Mouse (Mus musculus) splenic B cell, adult 2 months (primary cell): Measurements from ENCODE around the gene Vmo1.
"Not testable (repeated sequence)": the region's sequence is repeated elsewhere in the genome, so short reads cannot be mapped to it uniquely, and the experiment has no call there.

ENCODE experiments used
- DNase-seq: peaks from one replicate; pipeline ENCODE4 v3.0.0-alpha.2; 2011; ENCODE audit warnings: low read depth, low spot score
- H3K27me3 ChIP-seq: 2 replicates; pipeline ENCODE4 v1.6.1; 2012; ENCODE audit warnings: mild to moderate bottlenecking, low read length, moderate library complexity, mixed read lengths; ENCODE audit not compliant: control insufficient read depth, poor library complexity, insufficient read depth, severe bottlenecking
- H3K36me3 ChIP-seq: 2 replicates; pipeline ENCODE4 v1.6.1; 2012; ENCODE audit warnings: mild to moderate bottlenecking, low read length, moderate library complexity, mixed read lengths; ENCODE audit not compliant: control insufficient read depth, poor library complexity, insufficient read depth, severe bottlenecking

Vmo1 gene

GRCm38 (mm10) chr11:70514288-70514687, at the start of gene Vmo1:
Gene Vmo1 (minus strand): TSS chr11:70514616.
- no peak for DNase-seq
- no peaks in the 10 kb centered on the region for H3K36me3 ChIP-seq
- no peaks in the 10 kb centered on the region for H3K27me3 ChIP-seq

- Histone ChIP-seq H3K27me3 (no peaks in the 10 kb centered on the region), H3K36me3 (no peaks in the 10 kb centered on the region)
- DNase-seq: peak; percentile 38
These were observed 49.3 kb upstream of the Vmo1 start for GRCm38 (mm10) chr11:70563470-70564275.

DNA sequence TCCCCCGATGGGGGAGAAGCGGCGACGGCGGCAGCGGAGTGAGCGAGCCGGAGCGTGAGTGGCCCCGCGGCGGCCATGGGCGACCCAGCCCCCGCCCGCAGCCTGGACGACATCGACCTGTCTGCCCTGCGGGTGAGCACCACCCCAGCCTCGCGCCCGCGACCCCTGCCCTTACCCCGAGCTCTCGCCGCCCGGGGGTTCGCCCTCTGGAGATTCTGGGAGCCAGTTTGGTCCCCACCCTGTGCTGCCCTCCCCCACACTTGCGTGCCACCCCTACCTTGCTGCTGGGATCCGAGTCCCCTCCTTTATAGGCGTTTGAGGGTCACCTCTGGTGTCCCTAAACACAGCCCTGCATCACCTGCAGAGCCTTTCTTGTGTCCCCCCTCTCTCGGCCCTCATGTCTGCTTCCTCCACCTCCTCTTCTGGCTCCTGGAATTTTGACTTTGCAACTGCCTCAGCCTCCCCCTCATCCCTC, 48.6 kb upstream of the Vmo1 start:
- no peaks in the 10 kb centered on the region for H3K27me3 ChIP-seq
- DNase-seq: no peak
- H3K36me3 ChIP-seq: no peaks in the 10 kb centered on the region

DNA sequence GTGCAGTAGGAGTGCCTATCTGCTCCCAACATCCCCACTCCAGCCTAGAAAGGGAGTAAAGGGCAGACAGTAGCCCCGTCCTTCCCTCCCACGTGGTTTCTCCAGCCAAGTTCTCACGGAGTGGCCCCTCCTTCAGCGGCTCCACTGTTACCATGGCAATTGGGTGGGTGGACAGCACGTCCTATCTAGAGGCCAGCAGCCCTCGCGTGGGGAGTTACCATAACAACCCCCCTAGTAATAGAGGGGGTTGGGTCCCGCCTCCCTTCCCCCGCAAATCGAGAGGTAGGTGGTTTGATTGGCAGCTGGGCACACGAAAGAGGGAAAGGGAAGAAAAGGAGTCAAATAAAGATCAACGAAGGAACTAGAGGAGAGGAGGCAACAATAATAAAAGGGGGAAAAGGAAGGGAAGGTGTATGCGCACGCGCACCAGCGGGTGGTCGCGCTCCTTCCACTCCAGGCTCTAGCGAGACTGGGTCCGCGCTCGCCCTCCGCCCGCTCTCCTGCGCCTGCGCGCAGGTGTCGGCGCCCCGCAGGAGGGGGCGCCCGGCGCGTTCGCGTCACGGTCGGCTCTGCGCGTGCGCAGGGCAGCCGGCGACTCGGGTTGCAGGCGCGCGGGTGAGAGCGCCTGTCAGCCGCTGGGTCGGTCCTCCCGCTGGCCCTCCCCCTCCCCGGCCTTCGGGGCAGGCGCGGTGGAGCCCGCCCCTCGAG, 48.0 kb upstream of the Vmo1 start, which contains the start of gene Mink1:
Mink1 (plus strand) TSS at position 595 of the 708 bp plus-strand sequence.
- H3K36me3 ChIP-seq: no peaks in the 10 kb centered on the region
- no peaks in the 10 kb centered on the region for H3K27me3 ChIP-seq
- DNase-seq: peak; percentile 91

DNA sequence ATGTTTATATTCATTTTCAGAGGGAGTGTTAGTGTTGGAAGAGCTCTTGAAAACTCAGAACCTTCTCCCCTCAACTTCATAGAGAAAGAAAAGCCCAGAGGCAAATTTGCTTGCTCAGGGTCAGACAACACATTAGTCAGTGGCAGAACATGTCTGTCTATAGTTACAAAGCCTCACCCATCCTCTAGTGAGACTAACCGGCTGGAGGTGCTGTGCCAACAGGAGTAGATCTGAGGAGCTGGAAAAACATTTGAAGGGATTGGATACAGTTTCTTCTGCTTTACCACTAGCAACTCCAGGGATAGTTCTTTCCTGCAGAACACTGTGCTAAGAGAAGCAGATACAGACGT, 47.5 kb upstream of the Vmo1 start:
- DNase-seq: no peak
- H3K36me3 ChIP-seq: no peaks in the 10 kb centered on the region

DNA sequence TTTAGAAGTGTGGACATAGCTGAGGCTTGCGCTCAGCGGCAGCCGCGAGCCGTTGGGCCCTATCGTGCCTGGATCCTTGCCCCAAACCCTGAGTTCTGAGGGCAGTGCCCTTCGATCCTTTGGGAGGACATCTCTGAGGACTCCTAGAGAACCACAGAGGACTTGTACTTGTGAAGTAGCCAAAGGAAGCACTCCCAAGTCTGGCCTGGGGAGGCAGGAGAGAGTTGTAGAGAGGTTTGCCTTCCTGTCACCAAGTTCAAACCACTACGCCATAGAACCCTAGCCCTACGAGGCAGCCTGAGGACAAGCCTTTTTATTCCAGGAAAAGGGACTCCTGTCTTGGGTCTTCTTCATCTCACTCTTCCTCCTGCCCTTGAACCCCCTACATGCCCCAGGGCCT, 43.1 kb upstream of the Vmo1 start:
- peak; percentile 18 for DNase-seq
- no peaks in the 10 kb centered on the region for H3K27me3 ChIP-seq
- H3K36me3 ChIP-seq: no peaks in the 10 kb centered on the region

More for the DNA sequence above, 47.5 kb upstream of the Vmo1 start:
- H3K27me3 ChIP-seq: no peaks in the 10 kb centered on the region

DNA sequence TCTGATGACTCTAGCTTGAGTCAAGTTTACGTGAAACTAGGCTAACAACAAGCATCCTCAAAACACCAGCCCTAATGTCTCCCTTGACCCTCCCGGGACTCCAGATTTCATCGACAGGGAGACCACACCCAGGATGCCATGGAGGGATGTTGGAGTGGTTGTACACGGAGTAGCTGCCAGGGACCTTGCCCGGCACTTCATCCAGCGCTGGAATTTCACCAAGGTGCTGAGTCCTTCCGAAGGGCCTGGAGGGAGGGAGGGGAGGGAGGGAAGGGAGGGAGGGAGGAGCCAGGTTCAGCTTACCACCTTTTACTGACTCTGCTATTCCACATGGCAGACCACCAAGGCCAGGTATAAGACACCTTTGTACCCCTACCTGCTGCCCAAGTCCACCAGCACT, 39.5 kb upstream of the Vmo1 start:
- DNase-seq: no peak
- H3K36me3 ChIP-seq: no peaks in the 10 kb centered on the region

DNA sequence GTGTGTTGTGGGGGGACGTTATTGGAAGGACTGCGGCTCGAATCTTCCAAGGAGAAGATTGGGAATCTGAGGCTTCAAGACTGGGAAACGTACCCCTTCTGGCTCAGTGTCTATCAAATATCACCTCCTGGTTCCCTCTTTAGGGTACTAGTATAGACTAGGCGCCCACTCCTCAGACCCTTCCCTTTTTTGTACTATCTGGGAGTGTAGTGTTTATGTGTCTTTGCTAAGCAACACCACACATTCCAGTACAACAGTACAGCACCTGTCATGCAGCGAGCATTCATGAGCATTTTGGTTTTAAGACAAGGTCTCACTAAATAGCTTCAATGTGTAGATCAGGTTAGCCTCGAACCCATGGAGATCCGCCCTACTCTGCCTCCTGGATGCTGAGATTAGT, 37.1 kb upstream of the Vmo1 start:
- Histone ChIP-seq H3K27me3 (no peaks in the 10 kb centered on the region), H3K36me3 (no peaks in the 10 kb centered on the region)
- no peak for DNase-seq

More for the DNA sequence above, 39.5 kb upstream of the Vmo1 start:
- no peaks in the 10 kb centered on the region for H3K27me3 ChIP-seq

DNA sequence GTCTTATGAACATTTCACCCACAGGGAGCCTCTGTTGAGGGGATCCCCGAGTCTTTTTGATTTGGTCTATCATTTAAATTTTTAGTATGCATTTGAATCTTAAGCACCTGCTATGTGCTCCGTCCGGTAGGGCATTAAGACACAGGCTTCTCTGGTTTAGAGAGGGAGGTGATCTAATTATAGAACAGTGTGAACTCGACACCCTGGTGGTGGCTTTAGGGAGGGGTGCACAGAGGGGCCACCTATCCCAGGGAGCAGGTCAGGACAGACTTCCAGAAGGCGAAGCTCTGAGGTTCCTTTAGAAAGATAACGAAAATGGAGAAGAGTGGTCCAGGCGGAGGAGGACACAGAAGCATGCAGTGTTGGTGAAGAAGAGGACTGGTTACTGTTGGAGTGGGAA, 30.1 kb upstream of the Vmo1 start:
- H3K27me3 ChIP-seq: no peaks in the 10 kb centered on the region
- no peaks in the 10 kb centered on the region for H3K36me3 ChIP-seq
- DNase-seq: no peak

DNA sequence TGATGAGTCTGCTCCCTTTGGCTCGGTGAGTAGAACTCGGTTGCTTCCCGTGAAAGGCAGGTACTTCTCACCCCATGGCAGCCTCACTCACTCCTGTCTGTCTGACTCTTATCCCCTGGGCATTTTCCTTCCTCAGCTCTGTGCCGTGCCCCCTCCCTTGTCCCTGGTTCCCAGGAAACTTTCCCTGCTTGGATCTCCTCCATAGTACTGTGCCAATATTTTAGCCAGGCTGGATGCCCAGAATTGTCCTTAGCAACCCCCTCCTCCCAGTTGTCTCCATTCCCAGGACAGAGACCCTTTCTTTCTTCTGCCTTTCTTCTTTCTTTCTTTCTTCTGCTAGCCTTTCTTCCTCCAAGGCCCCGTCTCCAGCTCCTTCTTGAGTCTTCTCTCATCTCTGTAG, 27.0 kb upstream of the Vmo1 start:
- H3K36me3 ChIP-seq: no peaks in the 10 kb centered on the region
- DNase-seq: no peak
- H3K27me3 ChIP-seq: no peaks in the 10 kb centered on the region

- DNase-seq: no peak
- Histone ChIP-seq H3K36me3 (no peaks in the 10 kb centered on the region), H3K27me3 (no peaks in the 10 kb centered on the region)
These were observed 26.5 kb upstream of the Vmo1 start for GRCm38 (mm10) chr11:70540928-70541327.

DNA sequence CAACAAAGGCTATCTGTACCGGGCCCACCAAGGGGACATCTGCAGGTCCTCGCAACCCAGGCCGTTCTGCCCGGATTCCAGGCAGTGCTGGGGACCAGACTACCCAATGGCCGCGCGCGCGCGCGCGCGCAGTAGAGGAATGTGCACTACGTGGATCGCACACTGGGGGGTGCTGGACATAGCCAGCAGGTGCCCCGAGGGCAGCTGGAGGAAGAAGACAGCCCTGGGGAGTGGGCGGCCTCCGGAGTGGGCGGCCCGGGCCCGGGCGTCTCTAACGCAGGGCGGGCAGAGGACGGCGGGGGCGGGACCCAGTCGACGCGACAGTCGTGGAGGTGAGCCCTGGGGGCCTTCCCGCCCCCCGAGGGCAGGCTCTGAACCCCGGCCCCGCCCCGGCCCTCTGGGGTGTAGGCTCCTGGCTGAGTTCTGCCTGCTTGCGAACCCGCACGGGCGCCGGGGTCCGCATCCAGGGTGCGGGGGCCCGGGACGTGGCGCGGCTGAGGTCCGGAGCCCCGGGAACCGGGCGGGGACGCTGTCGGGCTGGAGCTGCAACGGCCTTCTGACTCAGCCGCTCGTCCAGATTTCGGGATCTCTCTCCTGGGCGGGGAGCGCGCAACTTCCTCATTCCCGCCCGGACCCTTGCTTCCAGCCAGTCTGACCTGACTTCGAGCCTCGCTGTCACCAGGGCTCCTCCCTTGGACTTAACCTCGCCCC, 25.6 kb upstream of the Vmo1 start, which contains the start of gene Pld2:
Pld2 (plus strand) TSS at position 188 of the 711 bp plus-strand sequence.
- Histone ChIP-seq H3K36me3 (no peaks in the 10 kb centered on the region), H3K27me3 (no peaks in the 10 kb centered on the region)
- DNase-seq: peak; percentile 83

DNA sequence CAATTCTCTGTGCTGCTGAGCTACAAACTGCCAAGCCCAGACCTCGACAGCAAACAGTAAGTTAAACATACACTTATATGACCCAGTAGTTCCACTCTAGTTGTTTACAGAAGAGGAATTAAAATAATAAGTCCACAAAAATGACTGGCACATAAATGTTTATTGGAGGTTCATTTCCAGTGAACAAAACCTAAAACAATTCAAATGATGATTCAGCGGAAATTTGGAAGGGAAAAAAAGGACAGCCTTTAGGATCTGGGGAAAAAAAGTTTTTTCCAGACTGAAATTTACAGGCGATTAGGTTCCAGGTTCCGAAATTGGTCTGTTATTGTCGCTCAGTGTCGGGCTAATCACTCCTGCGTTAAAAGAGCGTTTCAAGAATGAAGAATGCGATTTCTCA, 25.0 kb upstream of the Vmo1 start:
- DNase-seq: no peak
- no peaks in the 10 kb centered on the region for H3K27me3 ChIP-seq
- H3K36me3 ChIP-seq: no peaks in the 10 kb centered on the region

DNA sequence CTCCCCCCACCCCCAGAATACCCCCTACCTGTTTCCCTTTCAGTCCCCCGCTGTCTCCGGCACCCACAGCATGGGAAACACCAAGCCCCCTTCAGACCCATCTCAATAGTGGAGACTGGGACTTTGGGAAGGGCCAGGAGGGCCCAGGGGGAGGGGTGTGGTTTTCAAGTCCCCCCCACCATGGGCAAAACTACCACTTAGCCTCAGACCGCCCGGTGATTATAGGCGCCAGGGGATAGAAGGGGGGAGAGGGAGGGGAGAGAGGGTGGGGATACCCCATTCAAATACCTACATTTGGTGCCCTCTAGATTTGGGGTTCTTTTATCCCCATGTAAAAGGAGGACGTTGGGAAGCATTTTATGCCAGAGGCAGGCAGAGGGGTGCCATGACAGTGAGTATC, 18.4 kb upstream of the Vmo1 start, which contains the start of gene Gm40193:
Gm40193 (minus strand) TSS at position 101 of the 400 bp plus-strand sequence.
- no peaks in the 10 kb centered on the region for H3K36me3 ChIP-seq
- H3K27me3 ChIP-seq: no peaks in the 10 kb centered on the region
- DNase-seq: no peak

DNA sequence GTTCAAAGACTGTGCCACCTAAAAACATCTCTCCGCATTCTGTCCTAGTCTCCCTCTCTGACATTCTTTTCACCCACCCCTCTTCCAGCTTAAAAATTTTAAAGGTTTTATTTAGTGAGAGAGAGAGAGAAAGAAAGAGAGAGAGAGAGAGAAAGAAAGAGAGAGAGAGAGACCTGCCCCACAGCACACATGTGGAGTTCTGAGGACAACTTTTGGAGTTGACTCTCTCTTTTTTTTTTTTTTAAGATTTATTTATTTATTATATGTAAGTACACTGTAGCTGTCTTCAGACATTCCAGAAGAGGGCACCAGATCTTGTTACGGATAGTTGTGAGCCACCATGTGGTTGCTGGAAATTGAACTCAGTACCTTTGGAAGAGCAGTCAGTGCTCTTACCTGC, 16.6 kb upstream of the Vmo1 start:
- not testable (repeated sequence) for DNase-seq, H3K36me3 ChIP-seq, H3K27me3 ChIP-seq
